Mouse (Mus musculus) B cell, adult 2 months (primary cell): ENCODE data around the gene Rabgap1l.

Source experiments
- DNase-seq, 2 experiments: peaks; one replicate each; pipeline ENCODE4 v3.0.0; 2022

Rabgap1l gene

DNA sequence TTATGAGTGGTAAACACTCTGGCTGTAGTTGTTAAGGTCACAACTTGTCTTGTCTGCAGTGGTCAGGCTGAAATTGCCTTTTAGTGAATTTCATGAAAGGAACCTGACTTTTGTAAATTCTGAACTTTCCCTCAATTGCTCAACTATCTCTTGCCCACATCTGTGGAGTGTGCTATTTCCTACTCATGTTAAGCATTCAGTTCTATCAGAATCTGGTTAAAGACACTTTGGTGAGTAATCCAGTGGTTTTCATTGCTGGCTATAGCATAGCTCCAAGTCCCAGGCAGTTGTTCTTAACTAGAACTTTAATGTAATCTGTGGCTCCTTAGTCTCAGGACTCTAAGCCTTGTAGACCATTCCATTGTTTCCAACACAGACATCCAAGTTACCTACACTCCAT lies 421.3 kb downstream of the Rabgap1l start:
- no peak for DNase-seq

DNA sequence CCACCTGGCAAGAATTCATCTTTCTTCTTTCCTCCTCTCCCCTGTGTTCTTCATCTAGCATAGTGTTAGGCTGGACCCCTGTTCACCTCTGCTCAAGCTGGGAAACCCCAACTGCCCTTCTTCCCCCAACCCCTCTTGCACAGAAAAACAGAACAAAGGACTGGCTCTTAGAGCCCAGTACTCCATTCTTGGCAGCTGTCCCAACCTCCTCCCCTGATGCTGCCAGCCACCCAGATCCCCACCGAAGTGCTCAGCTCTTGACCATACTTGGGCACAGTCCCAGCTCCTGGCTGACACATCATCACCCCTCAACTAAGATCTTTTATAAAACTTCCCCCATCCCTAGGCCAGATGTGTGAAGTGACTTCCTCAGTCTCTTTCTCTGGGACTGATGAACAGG lies 422.5 kb downstream of the Rabgap1l start:
- no peak for DNase-seq

DNA sequence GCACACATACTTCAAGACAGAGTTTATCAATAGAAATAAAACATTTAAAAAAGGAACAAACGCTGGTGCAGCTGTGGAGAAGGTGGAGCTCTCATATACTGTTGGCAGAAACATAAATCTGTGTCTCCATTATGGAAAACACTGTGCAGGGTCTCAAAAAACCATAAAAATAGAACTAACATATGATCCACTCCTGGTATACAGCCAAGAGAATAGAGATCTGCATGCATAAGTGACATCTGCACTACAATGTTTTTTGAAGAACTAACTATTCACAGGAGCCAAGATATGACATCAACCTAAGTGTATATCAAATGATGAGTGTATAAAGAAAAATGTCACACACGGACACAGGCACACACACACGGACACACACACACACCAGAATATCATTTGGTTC lies 426.4 kb downstream of the Rabgap1l start:
- no peak for DNase-seq

GRCm38 (mm10) chr1:160357268-160357667 lies 435.7 kb downstream of the Rabgap1l start:
- no peak for DNase-seq

DNA sequence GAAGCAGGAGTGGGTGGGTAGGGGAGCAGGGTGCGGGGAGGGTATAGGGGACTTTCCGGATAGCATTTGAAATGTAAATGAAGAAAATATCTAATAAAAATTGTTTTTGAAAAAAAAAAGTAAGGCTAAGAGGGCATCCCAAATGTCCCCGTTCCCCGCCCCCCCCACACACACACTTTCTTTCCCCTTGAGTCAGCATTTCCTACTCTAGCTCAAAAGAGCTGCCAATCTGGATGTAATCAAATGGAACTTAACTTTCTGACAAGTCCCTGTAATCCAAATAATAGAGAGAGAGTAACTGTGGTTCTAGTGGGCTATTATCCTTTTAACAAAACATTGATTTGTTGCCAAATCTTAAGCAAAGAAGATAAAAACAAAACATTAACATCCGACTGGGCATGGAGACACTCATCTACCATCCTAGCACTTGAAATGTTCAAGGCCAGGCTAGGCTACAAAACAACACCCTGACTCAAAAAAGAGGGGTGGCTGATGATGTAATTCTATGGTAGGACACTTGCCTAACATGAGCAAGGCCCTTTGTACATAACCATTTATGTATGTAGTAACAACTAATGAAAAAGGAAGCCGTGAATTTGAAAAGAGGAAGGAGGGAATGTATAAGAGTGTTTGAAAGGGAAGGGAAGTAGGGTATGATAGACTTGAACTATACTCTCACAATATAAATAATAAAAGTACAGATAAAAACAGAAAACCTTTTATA lies 439.1 kb downstream of the Rabgap1l start:
- DNase-seq = no peak

GRCm38 (mm10) chr1:160352309-160352708 lies 440.7 kb downstream of the Rabgap1l start:
- DNase-seq = no peak

DNA sequence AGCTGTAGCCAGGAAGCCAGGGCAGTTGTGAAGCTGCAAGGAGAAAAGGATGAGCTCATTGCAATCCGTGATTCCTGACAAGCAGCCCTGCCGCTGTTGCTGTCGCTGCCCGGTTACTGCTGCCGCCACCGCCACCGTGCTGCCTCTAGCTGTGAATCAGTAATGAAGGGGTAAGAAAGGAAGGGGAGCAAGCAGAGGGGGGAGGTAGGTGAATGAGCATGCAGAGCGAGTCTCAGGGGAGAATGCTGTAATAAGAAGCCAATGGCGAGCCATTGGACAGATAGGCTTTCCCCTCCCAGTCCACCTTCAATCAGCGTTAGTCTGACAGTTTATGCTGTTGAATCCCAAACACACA lies 441.2 kb downstream of the Rabgap1l start:
- DNase-seq = peak in 1 of 2 experiments; percentile 4

DNA sequence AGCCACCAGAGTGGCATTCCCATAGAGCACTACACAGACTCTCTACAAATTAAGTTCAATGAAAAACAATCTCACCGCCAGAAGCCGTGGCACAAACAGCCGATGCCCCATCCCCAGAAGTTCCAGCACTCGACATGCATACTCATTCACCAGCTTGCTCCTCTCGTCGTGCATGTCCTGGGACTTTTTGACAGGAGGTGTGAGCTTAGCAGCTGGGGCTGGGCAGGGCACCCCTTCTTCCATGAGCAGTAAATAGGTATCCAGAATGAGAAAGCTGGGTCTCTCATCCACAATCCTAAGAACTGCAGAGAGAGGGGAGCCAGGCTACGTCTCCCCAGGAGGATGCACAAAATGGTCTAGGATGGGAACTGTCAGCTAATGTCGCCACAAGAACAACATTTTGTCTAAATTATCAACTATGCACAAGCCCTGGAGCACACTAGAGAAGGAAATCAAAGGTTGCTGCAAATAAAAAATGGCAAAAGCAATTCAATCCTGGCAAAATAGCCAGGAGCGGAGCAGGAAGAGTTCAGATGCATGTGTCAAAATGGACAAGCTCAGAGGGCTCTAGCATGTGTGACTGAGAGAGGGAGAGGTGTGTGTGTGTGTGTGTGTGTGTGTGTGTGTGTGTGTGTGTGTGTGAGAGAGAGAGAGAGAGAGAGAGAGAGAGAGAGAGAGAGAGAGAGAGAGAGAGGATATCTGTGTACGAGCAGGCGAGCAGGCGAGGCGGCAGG lies 441.7 kb downstream of the Rabgap1l start:
- DNase-seq = no peak

DNA sequence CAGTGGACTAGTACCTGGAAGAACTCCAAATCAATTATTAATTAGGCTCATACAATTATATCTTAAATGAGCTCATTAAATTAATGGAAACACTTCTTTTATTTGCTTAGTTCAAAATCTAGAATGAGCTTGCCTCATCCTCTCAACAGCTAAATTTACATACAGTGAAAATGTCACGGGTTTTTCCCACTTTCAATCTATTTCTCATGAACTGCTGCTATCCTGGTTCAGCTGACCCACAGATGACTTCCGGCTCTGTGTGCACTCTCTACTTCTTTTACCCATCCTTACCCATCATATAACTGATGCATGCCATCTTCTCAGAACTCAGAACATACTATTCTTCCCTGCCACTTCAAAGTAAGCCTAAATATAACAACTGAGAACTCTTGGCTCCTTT lies 452.4 kb downstream of the Rabgap1l start:
- no peak for DNase-seq

GRCm38 (mm10) chr1:160339374-160339773 lies 453.6 kb downstream of the Rabgap1l start:
- DNase-seq = no peak

GRCm38 (mm10) chr1:160334791-160335190 lies 458.2 kb downstream of the Rabgap1l start:
- DNase-seq = no peak

DNA sequence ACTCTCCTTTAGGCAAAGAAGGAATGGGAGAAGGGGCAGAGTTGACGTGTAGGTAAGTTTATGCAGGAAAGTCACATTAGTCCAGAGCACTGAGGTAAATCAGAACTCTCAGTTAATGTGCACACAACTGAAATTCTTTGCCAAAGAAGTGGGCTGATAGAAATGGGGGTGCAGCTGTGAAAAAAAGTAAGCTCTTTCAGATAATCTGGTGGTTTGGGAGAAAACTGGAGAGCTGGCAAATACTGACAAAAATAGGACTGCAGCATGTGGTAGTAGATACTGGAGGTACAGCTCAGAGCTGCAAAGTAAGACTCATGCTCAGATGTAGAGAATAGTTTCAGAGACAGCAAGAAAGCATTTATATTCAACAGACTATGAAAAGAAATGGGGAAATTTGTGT lies 462.2 kb downstream of the Rabgap1l start:
- DNase-seq = no peak

DNA sequence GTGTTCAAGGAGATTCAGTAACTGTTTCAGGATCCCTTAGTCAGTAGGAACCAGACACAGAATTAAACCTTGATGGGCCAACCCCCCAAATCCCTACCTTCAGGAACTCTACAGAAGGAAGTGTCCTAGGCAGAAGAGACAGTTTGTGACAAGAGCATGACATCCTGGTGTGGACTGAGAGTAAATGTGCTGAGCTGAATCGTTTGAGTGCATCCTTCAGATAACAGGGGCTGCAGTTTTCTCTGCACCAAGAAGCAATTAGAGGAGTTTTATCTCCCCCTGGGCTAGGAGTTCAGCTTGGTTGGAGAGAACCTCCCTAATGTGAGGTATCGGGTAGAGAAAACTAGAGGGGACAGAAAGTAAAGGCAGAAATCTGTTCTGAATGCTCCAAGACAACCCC lies 462.8 kb downstream of the Rabgap1l start:
- no peak for DNase-seq

GRCm38 (mm10) chr1:160329788-160330187 lies 463.2 kb downstream of the Rabgap1l start:
- DNase-seq = no peak

- DNase-seq = no peak
Observed at GRCm38 (mm10) chr1:160327531-160327930, 465.5 kb downstream of the Rabgap1l start.

DNA sequence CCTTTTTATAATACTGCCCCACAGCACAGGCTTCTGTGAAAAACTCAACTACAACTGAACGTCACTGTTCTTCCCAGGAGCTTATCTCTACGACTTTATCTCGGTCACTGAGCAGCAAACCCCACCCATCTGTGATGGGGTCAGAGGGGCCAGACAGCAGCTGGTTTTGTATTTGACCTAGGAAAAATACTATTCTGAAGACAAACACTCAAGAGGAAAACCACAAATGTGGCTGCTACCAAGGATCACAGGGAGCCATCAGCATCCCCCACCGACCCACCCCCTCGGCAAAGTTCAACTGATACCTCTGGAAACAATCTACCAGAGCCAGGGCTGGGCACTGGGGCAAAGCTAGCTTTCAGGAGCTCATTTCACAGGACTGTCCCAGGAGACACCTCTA lies 467.5 kb downstream of the Rabgap1l start:
- no peak for DNase-seq

DNA sequence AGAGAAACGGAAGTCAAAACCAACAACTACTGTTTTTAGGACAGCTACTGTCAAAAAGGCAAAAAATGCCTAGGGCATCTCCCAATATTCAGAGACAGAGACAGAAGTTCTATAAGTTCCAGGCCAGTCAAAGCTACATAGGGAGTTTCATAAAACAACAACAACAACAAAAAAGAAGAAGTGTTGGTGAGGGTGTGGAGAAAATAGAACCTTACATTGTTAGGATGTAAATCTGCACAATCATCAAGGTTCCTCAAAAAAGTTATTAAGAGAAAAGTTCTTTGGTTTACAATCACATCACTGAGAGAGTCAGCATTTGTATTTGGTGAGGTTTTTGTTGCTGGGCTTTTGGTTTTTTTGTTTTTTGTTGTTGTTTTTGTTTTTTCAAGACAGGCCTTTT lies 472.3 kb downstream of the Rabgap1l start:
- DNase-seq = no peak

- no peak for DNase-seq
Observed at GRCm38 (mm10) chr1:160318057-160318725, 474.8 kb downstream of the Rabgap1l start.

DNA sequence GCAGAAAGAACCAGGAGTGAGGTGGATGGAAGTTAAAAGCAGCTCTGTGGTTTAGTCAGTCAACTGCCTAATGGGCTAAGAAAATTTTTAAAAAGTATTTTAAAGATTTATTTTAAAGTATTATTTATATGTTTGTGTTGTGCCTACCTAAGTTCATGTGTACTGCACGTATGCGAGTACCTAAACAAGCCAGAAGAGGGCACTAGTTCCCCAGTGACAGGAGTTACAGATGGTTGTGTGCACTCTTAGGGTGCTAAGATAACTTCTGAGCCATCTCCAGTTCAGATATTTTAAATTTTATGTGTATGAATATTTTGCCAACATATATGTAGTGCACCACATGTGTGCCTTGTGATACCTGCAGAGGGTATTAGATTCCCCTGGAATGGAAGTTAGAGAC lies 476.8 kb downstream of the Rabgap1l start:
- no peak for DNase-seq

DNA sequence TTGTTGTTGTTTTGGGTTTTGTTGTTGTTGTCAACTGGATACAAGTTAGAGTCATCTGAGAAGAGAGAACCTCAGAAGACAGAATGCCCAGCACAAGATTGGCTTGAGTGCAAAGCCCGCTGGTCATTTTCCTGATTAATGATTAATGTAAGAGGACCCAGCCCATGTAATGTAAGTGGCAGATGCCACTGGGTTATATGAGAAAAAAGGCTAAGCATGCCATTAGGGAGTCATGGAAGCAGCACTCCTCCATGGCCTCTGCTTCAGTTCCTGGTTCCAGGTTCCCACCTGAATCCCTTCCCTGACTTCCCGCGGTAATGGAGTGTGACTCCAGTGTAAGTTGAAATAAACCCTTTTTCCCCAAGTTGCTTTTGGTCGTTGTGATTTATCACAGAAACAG lies 480.4 kb downstream of the Rabgap1l start:
- DNase-seq = no peak

- DNase-seq = no peak
Observed at GRCm38 (mm10) chr1:160311861-160312260, 481.1 kb downstream of the Rabgap1l start.

DNA sequence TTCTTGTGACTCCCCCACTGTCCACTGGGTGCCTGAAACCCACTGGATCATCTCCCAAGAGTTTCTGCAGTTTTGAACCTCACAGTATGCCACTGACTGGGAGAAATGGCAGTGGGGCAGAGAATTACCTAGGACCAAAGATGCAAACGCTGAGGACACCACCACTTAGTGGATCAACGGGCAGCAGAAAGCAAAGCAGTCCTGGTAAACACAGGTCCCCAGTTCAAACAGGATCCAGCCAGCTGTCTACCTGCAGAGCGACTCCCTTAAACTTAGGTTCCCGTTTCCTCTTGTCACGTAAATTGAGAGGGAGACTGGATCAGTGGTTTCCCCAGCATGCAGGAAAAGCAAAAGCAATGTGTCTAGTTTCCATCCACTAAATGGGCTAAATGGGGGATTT lies 483.1 kb downstream of the Rabgap1l start:
- no peak for DNase-seq

GRCm38 (mm10) chr1:160308996-160309395 lies 484.0 kb downstream of the Rabgap1l start:
- peak; percentile 74 to 80 for DNase-seq

DNA sequence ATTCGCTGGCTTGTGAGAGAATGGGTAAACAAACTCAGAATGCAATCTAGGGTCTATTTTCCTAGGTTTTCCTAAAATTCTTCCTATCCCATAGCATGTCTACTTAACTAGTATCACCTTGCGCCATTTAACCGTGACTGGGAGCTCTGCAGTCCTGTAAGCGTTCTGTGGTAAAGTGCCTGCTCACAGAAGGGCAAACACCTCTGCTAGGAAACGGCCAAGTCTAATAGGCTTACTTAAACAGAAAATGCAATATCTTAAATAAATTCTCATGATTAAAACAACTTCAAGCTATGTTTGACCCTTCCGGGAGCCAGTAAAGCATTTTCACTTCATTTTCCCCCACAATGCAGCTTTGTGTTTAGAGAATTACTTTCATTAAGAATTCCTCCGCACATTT lies 484.5 kb downstream of the Rabgap1l start:
- no peak for DNase-seq
